ENCODE assay signal across 27 mouse cellular contexts in genomic region chr1:92225297-92225696, GRCm38 (mm10). TPM values are rescaled to one million over a fixed set of nuclear protein-coding genes. Genes with fewer than 3 reads are reported as not detected.
DNase-seq lines count a peak whose midpoint lies in the region; ATAC-seq lines count a peak whose summit lies in the region.
"Had no signal": no experiment of that assay in that cellular context is flagged by ENCODE, and none has a peak within 500 bp of the region (broad histone marks: within the 10 kb centered on the region; RNA-seq: fewer than 3 reads in every experiment).

No protein-coding gene starts in this region.

- no peaks in the 10 kb centered on the region for H3K36me3 ChIP-seq in hindbrain, embryonic 10.5 days
- no peaks in the 10 kb centered on the region for H3K36me3 ChIP-seq in hindbrain, embryonic 11.5 days (ENCODE audit: control insufficient read depth, insufficient read depth, low read length)
- H3K36me3 ChIP-seq: kidney, embryonic 15.5 days; liver, embryonic 13.5 days had no signal

- WGBS in hindbrain, embryonic 10.5 days, result 87% methylated on average over 2 of the region's 2 CpGs
- WGBS in hindbrain, embryonic 11.5 days, result 94% methylated on average over 2 of the region's 2 CpGs

- H3K4me1 ChIP-seq in hindbrain, embryonic 10.5 days (replicated peaks), result peaks cover 19% of the 10 kb centered on the region
- no peaks in the 10 kb centered on the region; the same call in 1 of the 2 replicates for H3K4me1 ChIP-seq in hindbrain, embryonic 11.5 days (replicated peaks; ENCODE audit: control insufficient read depth, insufficient read depth, low read length)
- H3K4me1 ChIP-seq: kidney, embryonic 15.5 days; liver, embryonic 13.5 days had no signal

- peak overlapping the region; percentile 76 for H3K27ac ChIP-seq in hindbrain, embryonic 10.5 days
- no peak overlapping the region for H3K27ac ChIP-seq in hindbrain, embryonic 11.5 days (ENCODE audit: low read depth, low read length)
- H3K27ac ChIP-seq: kidney, embryonic 15.5 days; layer of hippocampus, adult 2 months; left cerebral cortex, adult 2 months; liver, embryonic 13.5 days had no signal

- DNase-seq in hindbrain, embryonic 10.5 days (ENCODE audit: low spot score), result no peak
- no peak for DNase-seq in hindbrain, embryonic 11.5 days (ENCODE audit: low spot score)
- DNase-seq in 416B (ENCODE audit: low read depth), result peak; percentile 73
- no peak for DNase-seq in cerebellum, postnatal 14 days
- DNase-seq in spleen, postnatal 14 days (ENCODE audit: low spot score in 2 of 2), result no peak
- DNase-seq: adrenal gland, postnatal 10 days; cerebellum, adult 11 months; cerebellum, adult 9-10 months; gastrocnemius, postnatal 14 days; heart, adult 11 months; heart, postnatal 4 days; kidney, adult 18-20 months; kidney, postnatal 25 days; liver, embryonic 13.5 days; lung, adult 2 months; lung, postnatal 10 days; right cerebral cortex, postnatal 4 days; thymus, postnatal 4 days had no signal

- H3K4me3 ChIP-seq in hindbrain, embryonic 10.5 days, result no peak overlapping the region
- H3K4me3 ChIP-seq in hindbrain, embryonic 11.5 days (ENCODE audit: low read depth, low read length), result no peak overlapping the region
- H3K4me3 ChIP-seq: erythroblast, embryonic 14.5 days; kidney, embryonic 15.5 days; layer of hippocampus, adult 2 months; left cerebral cortex, adult 2 months; liver, embryonic 13.5 days had no signal

- no peaks in the 10 kb centered on the region for H3K9me3 ChIP-seq in hindbrain, embryonic 10.5 days
- H3K9me3 ChIP-seq in hindbrain, embryonic 11.5 days (ENCODE audit: control insufficient read depth, low read length), result no peaks in the 10 kb centered on the region
- H3K9me3 ChIP-seq: kidney, embryonic 15.5 days; liver, embryonic 13.5 days had no signal

- no peak overlapping the region for H3K9ac ChIP-seq in hindbrain, embryonic 11.5 days (ENCODE audit: low read depth, low read length)
- H3K9ac ChIP-seq: kidney, embryonic 15.5 days; liver, embryonic 13.5 days had no signal

- no peak for ATAC-seq in hindbrain, embryonic 11.5 days (ENCODE audit: low FRiP score)
- peak; percentile 51 to 84 for ATAC-seq in hematopoietic stem cell, adult 5-6 weeks (replicated peaks in 1 of 2; ENCODE audit: insufficient read depth in 1 of 2, low FRiP score in 2 of 2, low TSS enrichment in 1 of 2, low read depth in 1 of 2, poor library complexity in 2 of 2, severe bottlenecking in 2 of 2)
- peak; percentile 33; the same call in 1 of the 2 replicates for ATAC-seq in monocyte, adult 5-6 weeks (replicated peaks; ENCODE audit: insufficient number of reproducible peaks, low FRiP score, low TSS enrichment, poor library complexity, severe bottlenecking)
- ATAC-seq: hindbrain, embryonic 16.5 days; Patski had no signal

- peaks cover 49% of the 10 kb centered on the region for H3K27me3 ChIP-seq in hindbrain, embryonic 10.5 days (ENCODE audit: insufficient read depth, poor library complexity, severe bottlenecking)
- H3K27me3 ChIP-seq in hindbrain, embryonic 11.5 days (ENCODE audit: control insufficient read depth, insufficient read depth, low read length), result peaks cover 2% of the 10 kb centered on the region; the same call in 1 of the 2 replicates
- H3K27me3 ChIP-seq: kidney, embryonic 15.5 days; liver, embryonic 13.5 days; Patski had no signal

- no peak overlapping the region for H3K4me2 ChIP-seq in hindbrain, embryonic 11.5 days (replicated peaks; ENCODE audit: low read depth, low read length)
- H3K4me2 ChIP-seq: heart, embryonic 11.5 days; kidney, embryonic 15.5 days; liver, embryonic 13.5 days had no signal

RNA-seq across cellular contexts. Expression of gene Hdac4, which starts 29.8 kb away (rescaled TPM):
- 20.8 TPM in 2 replicates for polyA plus RNA-seq in hindbrain, embryonic 10.5 days (2016; fragmentation: Nextera tagmentation; extraction: Ambion mirVana)
- 20.4 and 21.2 TPM in 2 replicates for polyA plus RNA-seq in hindbrain, embryonic 11.5 days (2014; fragmentation: Nextera tagmentation; extraction: Ambion mirVana)
- total RNA-seq in hematopoietic stem cell, adult 5-6 weeks (2017), result 12.6 and 17.6 TPM in 2 replicates
- 13.8 to 21.8 TPM (median 13.9 TPM) in 3 replicates for total RNA-seq in monocyte, adult 5-6 weeks (2017)
